Mouse (Mus musculus): ENCODE results near the gene Lamtor1.

GRCm38 (mm10) chr7:101863415-101863814 lies 42.3 kb upstream of the Lamtor1 start, which contains the start of gene Anapc15:
- TF ChIP-seq EP300 (IDR thresholded peaks at IDR 0.05; ENCODE audit: insufficient read depth, low read depth, low read length) (no peak), CTCF (IDR thresholded peaks at IDR 0.05; ENCODE audit: low read depth, low read length) (no peak), POLR2A (IDR thresholded peaks at IDR 0.05; ENCODE audit: insufficient read depth, low read length) (no peak)
